Mouse (Mus musculus) neural tube, embryonic 12.5 days (tissue): ENCODE results near the gene Chordc1. TPM values are rescaled to one million over a fixed set of nuclear protein-coding genes. Genes with fewer than 3 reads are reported as not detected.
"Not testable (repeated sequence)": the region's sequence is repeated elsewhere in the genome, so short reads cannot be mapped to it uniquely, and the experiment has no call there.

ENCODE experiments used
- ATAC-seq: fragments of 200-750 bp; cut with Nextera tagmentation; 2 replicates; pipeline ENCODE4 v1.8.0; 2017; ENCODE audit warnings: low read depth, mild to moderate bottlenecking, moderate TSS enrichment, moderate library complexity; ENCODE audit not compliant: low FRiP score
- H3K27ac ChIP-seq: fragments of 300-500 bp; sonication (generic); 2 replicates; pipeline ENCODE4 v1.5.1; 2016
- H3K27me3 ChIP-seq: fragments of 300-500 bp; sonication (generic); replicated peaks from 2 replicates; pipeline ENCODE4 v1.6.1; 2016; ENCODE audit warnings: mild to moderate bottlenecking
- H3K36me3 ChIP-seq: fragments of 300-500 bp; sonication (generic); 2 replicates; pipeline ENCODE4 v1.6.1; 2016; ENCODE audit warnings: mild to moderate bottlenecking
- H3K4me1 ChIP-seq: fragments of 300-500 bp; sonication (generic); 2 replicates; pipeline ENCODE4 v1.6.1; 2016
- H3K4me2 ChIP-seq: fragments of 300-500 bp; sonication (generic); replicated peaks from 2 replicates; pipeline ENCODE4 v1.6.1; 2016; ENCODE audit warnings: mild to moderate bottlenecking
- H3K4me3 ChIP-seq: fragments of 300-500 bp; sonication (generic); 2 replicates; pipeline ENCODE4 v1.5.1; 2016
- H3K9ac ChIP-seq: fragments of 300-500 bp; sonication (generic); 2 replicates; pipeline ENCODE4 v1.6.1; 2016; ENCODE audit warnings: mild to moderate bottlenecking
- H3K9me3 ChIP-seq: fragments of 300-500 bp; sonication (generic); 2 replicates; pipeline ENCODE4 v1.6.1; 2016; ENCODE audit warnings: mild to moderate bottlenecking
- WGBS: fragments of 180-500 bp; shearing (Covaris S2); methylation state at CpG from one replicate; pipeline ENCODE4 v1.1.7; 2016; 5-methylcytosine and 5-hydroxymethylcytosine counted together
- polyA plus RNA-seq: library from polyadenylated mRNA; unstranded; fragments of >200 nt; fragmentation: Nextera tagmentation; extraction: Ambion mirVana; gene quantifications from 2 replicates; pipeline ENCODE4 v1.2.1, GENCODE M21; 2016

Chordc1 gene
- 131 and 143 TPM in 2 replicates for polyA plus RNA-seq

- ATAC-seq = peak; percentile 98
- Histone ChIP-seq H3K4me3 (peak within 1 kb of the TSS; percentile 82), H3K27me3 (no peaks in the 10 kb centered on the region), H3K36me3 (no peaks in the 10 kb centered on the region), H3K4me2 (peak within 1 kb of the TSS; percentile 86), H3K4me1 (peaks cover 11% of the 10 kb centered on the region), H3K9ac (peak within 1 kb of the TSS; percentile 94), H3K9me3 (no peaks in the 10 kb centered on the region), H3K27ac (peak within 1 kb of the TSS; percentile 46; the same call in 1 of the 2 replicates)
- WGBS = 4% methylated on average over 49 of the region's 49 CpGs
Observed at GRCm38 (mm10) chr9:18291571-18292429, at the start of gene Chordc1. Chordc1 (plus strand) TSS chr9:18292125.

- Histone ChIP-seq H3K36me3 (no peaks in the 10 kb centered on the region), H3K9ac (no peak overlapping the region), H3K4me3 (no peak overlapping the region), H3K27me3 (no peaks in the 10 kb centered on the region), H3K4me2 (no peak overlapping the region), H3K9me3 (no peaks in the 10 kb centered on the region), H3K4me1 (no peaks in the 10 kb centered on the region), H3K27ac (no peak overlapping the region)
- 98% methylated on average over 1 of the region's 1 CpGs for WGBS
- no peak for ATAC-seq
Observed at GRCm38 (mm10) chr9:18275901-18276300, 16.0 kb upstream of the Chordc1 start.

- peak; percentile 25; the same call in 1 of the 2 replicates for ATAC-seq
- no peak overlapping the region for H3K4me3 ChIP-seq
- H3K27ac ChIP-seq = no peak overlapping the region
- H3K36me3 ChIP-seq = no peaks in the 10 kb centered on the region
- no peaks in the 10 kb centered on the region for H3K4me1 ChIP-seq
- 63% methylated on average over 2 of the region's 2 CpGs for WGBS
- H3K9me3 ChIP-seq = no peaks in the 10 kb centered on the region
- no peak overlapping the region for H3K9ac ChIP-seq
- no peak overlapping the region for H3K4me2 ChIP-seq
- H3K27me3 ChIP-seq = no peaks in the 10 kb centered on the region
Observed at GRCm38 (mm10) chr9:18276844-18277243, 15.1 kb upstream of the Chordc1 start.

GRCm38 (mm10) chr9:18277497-18277896, 14.4 kb upstream of the Chordc1 start:
- H3K27ac ChIP-seq = no peak overlapping the region
- H3K4me1 ChIP-seq = no peaks in the 10 kb centered on the region
- no peaks in the 10 kb centered on the region for H3K36me3 ChIP-seq
- peak; percentile 48; the same call in 1 of the 2 replicates for ATAC-seq
- H3K9ac ChIP-seq = no peak overlapping the region
- no peaks in the 10 kb centered on the region for H3K9me3 ChIP-seq
- no peaks in the 10 kb centered on the region for H3K27me3 ChIP-seq
- 63% methylated on average over 1 of the region's 1 CpGs for WGBS
- no peak overlapping the region for H3K4me3 ChIP-seq
- H3K4me2 ChIP-seq = no peak overlapping the region

GRCm38 (mm10) chr9:18278693-18279092, 13.2 kb upstream of the Chordc1 start:
- not testable (repeated sequence) for H3K4me3 ChIP-seq, H3K9me3 ChIP-seq, H3K4me1 ChIP-seq, ATAC-seq, H3K27me3 ChIP-seq, H3K36me3 ChIP-seq, H3K9ac ChIP-seq, H3K4me2 ChIP-seq, H3K27ac ChIP-seq
- WGBS = 34% methylated on average over 5 of the region's 5 CpGs

GRCm38 (mm10) chr9:18292443-18292922, 558 bp downstream of the Chordc1 start:
- H3K9ac ChIP-seq = peak overlapping the region; percentile 94
- ATAC-seq = peak; percentile 70
- peak overlapping the region; percentile 86 for H3K4me2 ChIP-seq
- WGBS = 2% methylated on average over 24 of the region's 24 CpGs
- peak overlapping the region; percentile 82 for H3K4me3 ChIP-seq
- H3K36me3 ChIP-seq = peaks cover 2% of the 10 kb centered on the region; the same call in 1 of the 2 replicates
- peaks cover 11% of the 10 kb centered on the region for H3K4me1 ChIP-seq
- peak overlapping the region; percentile 46; the same call in 1 of the 2 replicates for H3K27ac ChIP-seq
- H3K27me3 ChIP-seq = no peaks in the 10 kb centered on the region
- H3K9me3 ChIP-seq = no peaks in the 10 kb centered on the region

- Histone ChIP-seq H3K27ac (no peak overlapping the region), H3K27me3 (no peaks in the 10 kb centered on the region), H3K4me1 (peaks cover 11% of the 10 kb centered on the region), H3K9me3 (no peaks in the 10 kb centered on the region), H3K4me3 (peak overlapping the region; percentile 82), H3K36me3 (peaks cover 2% of the 10 kb centered on the region; the same call in 1 of the 2 replicates), H3K4me2 (peak overlapping the region; percentile 86), H3K9ac (peak overlapping the region; percentile 94)
- WGBS = 55% methylated on average over 6 of the region's 6 CpGs
- no peak for ATAC-seq
Observed at GRCm38 (mm10) chr9:18293026-18293781, 1.3 kb downstream of the Chordc1 start.

- H3K27me3 ChIP-seq = no peaks in the 10 kb centered on the region
- H3K9me3 ChIP-seq = no peaks in the 10 kb centered on the region
- H3K4me1 ChIP-seq = peaks cover 8% of the 10 kb centered on the region
- no peak overlapping the region for H3K4me3 ChIP-seq
- 0 out of 2 replicates have a peak, but pooled peaks have one; percentile 25 for ATAC-seq
- no peak overlapping the region for H3K9ac ChIP-seq
- 89% methylated on average over 6 of the region's 6 CpGs for WGBS
- no peak overlapping the region for H3K27ac ChIP-seq
- peaks cover 40% of the 10 kb centered on the region for H3K36me3 ChIP-seq
- H3K4me2 ChIP-seq = no peak overlapping the region
Observed at GRCm38 (mm10) chr9:18298301-18298700, 6.4 kb downstream of the Chordc1 start.

GRCm38 (mm10) chr9:18319990-18320389, 28.1 kb downstream of the Chordc1 start:
- 95% methylated on average over 3 of the region's 3 CpGs for WGBS
- Histone ChIP-seq H3K4me3 (no peak overlapping the region), H3K9ac (no peak overlapping the region), H3K36me3 (peaks cover 8% of the 10 kb centered on the region), H3K4me2 (no peak overlapping the region), H3K27ac (no peak overlapping the region), H3K4me1 (no peaks in the 10 kb centered on the region), H3K27me3 (no peaks in the 10 kb centered on the region), H3K9me3 (no peaks in the 10 kb centered on the region)
- no peak for ATAC-seq

Other genes with a start within 250 kb of the Chordc1 start
- 1.5 and 1.7 TPM in 2 replicates for gene Naalad2, start 110.9 kb downstream of the Chordc1 start, polyA plus RNA-seq
- not detected in 2 replicates for gene Ubtfl1, start 112.3 kb downstream of the Chordc1 start, polyA plus RNA-seq
- gene Mbd3l2, start 138.5 kb downstream of the Chordc1 start, polyA plus RNA-seq = 0.15 TPM in 1 of 2 replicates, not detected in the other
- 18.7 and 22.8 TPM in 2 replicates for gene Zfp558, start 186.1 kb downstream of the Chordc1 start, polyA plus RNA-seq
- not detected in 2 replicates for gene Mbd3l1, start 186.2 kb downstream of the Chordc1 start, polyA plus RNA-seq